Mouse (Mus musculus) midbrain, embryonic 11.5 days (tissue): ENCODE measurements around the gene Synj1. TPM values are rescaled to one million over a fixed set of nuclear protein-coding genes. Genes with fewer than 3 reads are reported as not detected.

Experiments used
- ATAC-seq: fragments of 200-750 bp; cut with Nextera tagmentation; 2 replicates; pipeline ENCODE4 v1.8.0; 2017; ENCODE audit warnings: moderate TSS enrichment, moderate library complexity; ENCODE audit not compliant: low FRiP score
- DNase-seq: peaks from one replicate; pipeline ENCODE4 v3.0.0; 2015; ENCODE audit warnings: low spot score; ENCODE audit errors: missing footprints
- H3K27ac ChIP-seq: fragments of 300-500 bp; sonication (generic); 2 replicates; pipeline ENCODE4 v1.5.1; 2014; ENCODE audit warnings: low read depth, low read length
- H3K27me3 ChIP-seq: fragments of 300-500 bp; sonication (generic); 2 replicates; pipeline ENCODE4 v1.6.1; 2014; ENCODE audit warnings: mild to moderate bottlenecking, low read length, moderate library complexity, mixed read lengths; ENCODE audit not compliant: control insufficient read depth, insufficient read depth
- H3K36me3 ChIP-seq: fragments of 300-500 bp; sonication (generic); 2 replicates; pipeline ENCODE4 v1.6.1; 2014; ENCODE audit warnings: mild to moderate bottlenecking, low read length, moderate library complexity, mixed read lengths; ENCODE audit not compliant: control insufficient read depth, insufficient read depth
- H3K4me1 ChIP-seq: fragments of 300-500 bp; sonication (generic); 2 replicates; pipeline ENCODE4 v1.6.1; 2014; ENCODE audit warnings: low read length; ENCODE audit not compliant: control insufficient read depth, insufficient read depth
- H3K4me2 ChIP-seq: fragments of 300-500 bp; sonication (generic); 2 replicates; pipeline ENCODE4 v1.6.1; 2014; ENCODE audit warnings: mild to moderate bottlenecking, moderate library complexity
- H3K4me3 ChIP-seq: fragments of 300-500 bp; sonication (generic); 2 replicates; pipeline ENCODE4 v1.5.1; 2014; ENCODE audit warnings: low read depth, low read length
- H3K9ac ChIP-seq: fragments of 300-500 bp; sonication (generic); 2 replicates; pipeline ENCODE4 v1.6.1; 2014; ENCODE audit warnings: low read length
- H3K9me3 ChIP-seq: fragments of 300-500 bp; sonication (generic); 2 replicates; pipeline ENCODE4 v1.6.1; 2016; ENCODE audit warnings: low read length; ENCODE audit not compliant: control insufficient read depth
- WGBS: fragments of 180-500 bp; shearing (Covaris S2); extraction: QIAGEN DNeasy Blood & Tissue Kit; methylation state at CpG from one replicate; pipeline ENCODE4 v1.1.7; 2014; 5-methylcytosine and 5-hydroxymethylcytosine counted together
- polyA plus RNA-seq: library from polyadenylated mRNA; unstranded; fragments of >200 nt; fragmentation: Nextera tagmentation; extraction: Ambion mirVana; gene quantifications from 2 replicates; pipeline ENCODE4 v1.2.1, GENCODE M21; 2014

Synj1 gene
- polyA plus RNA-seq, 1 experiment from 2014 or later, result 23.3 TPM

DNA sequence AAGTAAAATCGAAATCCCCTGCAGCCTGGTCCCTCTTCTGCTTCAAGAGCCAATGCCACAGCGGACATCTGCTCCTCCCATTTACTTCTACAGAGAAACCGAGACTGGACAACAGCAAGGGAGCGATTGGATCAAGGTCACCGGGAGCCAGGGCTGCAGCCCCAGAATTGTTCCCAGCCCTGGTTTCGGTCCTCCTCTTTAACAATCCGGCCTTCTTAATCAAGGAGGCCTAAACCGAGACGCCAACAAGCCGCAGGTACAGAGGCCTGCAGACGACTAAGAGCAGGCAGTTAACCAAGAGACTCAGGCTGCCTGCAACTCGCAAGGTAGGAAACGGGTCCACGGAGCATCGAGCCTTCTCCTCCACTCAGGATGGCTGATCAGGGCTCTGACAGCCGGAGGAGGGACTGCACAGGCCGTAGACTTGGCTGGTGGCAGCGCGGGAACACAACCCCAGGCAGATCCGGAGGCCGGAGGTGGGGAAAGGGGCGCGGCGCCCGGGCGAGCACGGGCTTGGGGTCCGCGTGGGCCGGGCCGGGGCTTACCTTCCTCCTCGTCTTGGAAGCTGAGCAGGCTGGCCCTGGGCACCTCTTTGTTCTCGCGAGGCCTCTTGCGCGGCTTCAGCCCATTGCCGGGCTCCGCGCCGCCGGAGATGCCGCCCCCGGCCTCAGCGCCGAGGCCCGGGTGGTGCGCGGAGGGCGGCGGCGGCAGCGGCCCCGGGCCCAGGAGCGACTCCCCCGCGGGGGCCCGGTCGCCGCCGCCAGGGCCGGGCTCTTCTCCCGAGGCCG is 32.5 kb upstream of the Synj1 start:
- H3K36me3 ChIP-seq, result 0 out of 2 replicates have a peak, but pooled peaks cover 2% of the 10 kb centered on the region
- peak overlapping the region; percentile 80 for H3K4me3 ChIP-seq
- DNase-seq, result peak; percentile 96
- H3K27ac ChIP-seq, result peak overlapping the region; percentile 94
- H3K4me2 ChIP-seq, result peak overlapping the region; percentile 73
- peaks cover 6% of the 10 kb centered on the region for H3K4me1 ChIP-seq
- peak overlapping the region; percentile 98 for H3K9ac ChIP-seq
- ATAC-seq, result peak; percentile 75
- H3K27me3 ChIP-seq, result no peaks in the 10 kb centered on the region
- H3K9me3 ChIP-seq, result no peaks in the 10 kb centered on the region
- under 1% methylated on average over 57 of the region's 63 CpGs for WGBS

DNA sequence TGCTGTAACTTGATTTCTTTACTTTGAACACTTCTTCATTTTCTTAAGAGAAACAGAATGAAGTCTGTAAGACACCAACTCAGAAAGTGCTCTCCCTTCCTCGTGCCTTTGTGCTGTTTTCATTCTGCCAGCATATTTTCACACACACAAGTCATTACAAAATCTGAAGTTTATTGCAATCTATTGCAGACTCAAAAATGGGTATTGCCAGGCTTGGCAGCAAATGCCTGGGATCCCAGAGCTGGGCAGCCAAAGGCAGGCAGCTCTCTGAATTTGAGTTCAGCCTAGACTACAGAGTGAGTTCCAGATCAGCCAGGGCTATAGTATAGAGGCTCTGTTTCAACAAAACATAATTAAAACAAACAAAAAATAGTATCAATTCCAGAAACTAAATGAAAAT is 31.5 kb upstream of the Synj1 start:
- Histone ChIP-seq H3K9ac (peak overlapping the region; percentile 40; the same call in 1 of the 2 replicates), H3K27me3 (no peaks in the 10 kb centered on the region), H3K36me3 (0 out of 2 replicates have a peak, but pooled peaks cover 2% of the 10 kb centered on the region), H3K4me1 (peaks cover 6% of the 10 kb centered on the region), H3K4me2 (peak overlapping the region; percentile 73), H3K4me3 (peak overlapping the region; percentile 13; the same call in 1 of the 2 replicates), H3K9me3 (no peaks in the 10 kb centered on the region), H3K27ac (no peak overlapping the region)
- ATAC-seq, result no peak
- DNase-seq, result no peak
- 67% methylated on average over 1 of the region's 1 CpGs for WGBS

DNA sequence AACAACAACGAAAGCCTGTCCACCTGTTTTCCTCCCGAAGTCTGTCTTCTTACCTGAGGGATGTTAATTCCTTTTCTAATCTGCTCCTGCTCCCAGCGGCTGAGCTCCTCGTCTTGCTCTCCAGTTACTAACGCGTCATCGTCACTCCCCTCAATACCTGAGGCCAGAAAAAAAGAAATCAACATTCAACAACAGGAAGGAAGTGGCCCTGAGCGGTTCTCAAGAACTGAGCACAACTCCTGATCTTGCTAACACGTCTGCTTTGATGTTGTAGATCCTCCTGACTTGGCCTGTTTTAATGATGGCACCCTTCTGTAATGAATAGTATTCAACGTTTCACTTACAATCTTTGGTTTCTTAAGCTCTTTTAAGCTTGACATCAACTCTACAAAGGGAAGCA is 24.8 kb upstream of the Synj1 start:
- 94% methylated on average over 10 of the region's 10 CpGs for WGBS
- Histone ChIP-seq H3K36me3 (peaks cover 26% of the 10 kb centered on the region; the same call in 1 of the 2 replicates), H3K4me3 (no peak overlapping the region), H3K9ac (no peak overlapping the region), H3K4me2 (no peak overlapping the region), H3K9me3 (no peaks in the 10 kb centered on the region), H3K27me3 (no peaks in the 10 kb centered on the region), H3K27ac (no peak overlapping the region), H3K4me1 (no peaks in the 10 kb centered on the region)
- ATAC-seq (no peak), DNase-seq (no peak)

DNA sequence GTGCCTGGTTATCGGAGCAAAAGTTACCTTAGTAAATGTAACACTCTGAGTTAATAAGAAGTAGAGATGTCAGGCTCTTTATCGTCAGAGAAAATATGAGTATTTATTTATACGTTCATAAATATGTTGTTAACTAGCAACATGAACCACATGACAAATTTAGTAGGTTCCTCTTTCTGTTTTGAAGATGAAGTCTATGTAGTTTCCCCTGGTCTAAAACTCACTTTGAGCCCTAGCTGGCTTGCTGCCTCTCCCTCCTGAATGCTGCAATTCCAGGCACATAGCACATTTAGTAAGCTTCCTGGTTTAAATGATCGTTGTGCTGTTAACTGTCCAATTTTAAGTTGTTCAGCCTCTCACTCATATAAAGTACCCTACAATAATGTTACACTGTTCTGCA is 19.6 kb upstream of the Synj1 start:
- no peaks in the 10 kb centered on the region for H3K27me3 ChIP-seq
- no peak overlapping the region for H3K4me2 ChIP-seq
- WGBS, result 92% methylated on average over 4 of the region's 4 CpGs
- no peak overlapping the region for H3K9ac ChIP-seq
- no peaks in the 10 kb centered on the region for H3K4me1 ChIP-seq
- ATAC-seq (no peak), DNase-seq (no peak)
- H3K36me3 ChIP-seq, result peaks cover 33% of the 10 kb centered on the region
- H3K27ac ChIP-seq, result no peak overlapping the region
- no peak overlapping the region for H3K4me3 ChIP-seq
- no peaks in the 10 kb centered on the region for H3K9me3 ChIP-seq

DNA sequence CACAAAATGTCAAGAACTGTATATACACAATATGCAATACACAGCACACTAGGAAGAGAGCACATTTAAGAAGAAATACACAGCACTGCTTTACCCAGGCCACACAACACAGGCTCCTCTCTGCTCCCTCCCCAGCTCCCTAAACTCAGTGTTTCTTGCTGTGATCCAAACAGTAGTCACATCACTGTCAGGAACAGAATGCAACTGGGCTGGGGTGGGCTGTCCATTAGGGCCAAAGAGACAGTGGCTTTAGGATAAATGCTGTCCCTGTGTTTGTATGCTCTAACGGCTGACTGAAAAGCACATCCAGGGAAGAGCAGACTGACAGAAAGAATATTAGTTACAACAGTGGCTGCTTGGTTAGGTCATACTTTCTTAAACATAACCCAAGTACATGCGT is 18.8 kb upstream of the Synj1 start:
- DNase-seq (peak; percentile 60), ATAC-seq (no peak)
- peaks cover 37% of the 10 kb centered on the region for H3K36me3 ChIP-seq
- H3K4me2 ChIP-seq, result no peak overlapping the region
- 90% methylated on average over 2 of the region's 2 CpGs for WGBS
- no peak overlapping the region for H3K27ac ChIP-seq
- H3K4me1 ChIP-seq, result no peaks in the 10 kb centered on the region
- no peak overlapping the region for H3K4me3 ChIP-seq
- H3K27me3 ChIP-seq, result no peaks in the 10 kb centered on the region
- H3K9me3 ChIP-seq, result no peaks in the 10 kb centered on the region
- H3K9ac ChIP-seq, result no peak overlapping the region

DNA sequence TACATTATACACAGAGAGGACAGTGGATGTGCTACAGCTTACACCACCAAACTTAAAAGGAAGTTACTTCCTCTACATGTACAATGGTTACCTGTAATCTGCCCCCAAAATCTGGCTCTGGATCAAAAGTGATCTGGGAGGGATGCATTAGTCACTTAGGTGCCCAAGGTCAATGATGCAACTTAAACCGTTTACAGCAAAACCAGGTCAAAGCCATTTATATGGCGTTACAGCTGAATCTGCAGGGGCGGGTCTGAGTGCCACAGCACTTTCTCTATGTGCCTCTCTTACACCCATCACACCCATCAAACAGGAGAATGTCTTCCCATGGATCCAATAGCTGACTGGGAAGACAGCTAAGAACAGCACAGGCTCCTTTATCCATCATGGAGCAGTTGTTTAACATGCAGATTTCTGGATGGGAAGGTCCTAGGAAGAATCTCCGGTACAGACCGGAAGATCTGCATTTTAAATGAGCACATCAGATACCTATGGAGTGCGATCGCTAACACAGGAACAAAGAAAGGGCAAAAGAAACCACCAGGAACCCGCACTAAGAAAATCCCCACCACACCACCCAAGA is 18.1 kb upstream of the Synj1 start:
- peak; percentile 80 for DNase-seq
- WGBS, result 94% methylated on average over 8 of the region's 8 CpGs
- no peaks in the 10 kb centered on the region for H3K27me3 ChIP-seq
- H3K4me2 ChIP-seq, result no peak overlapping the region
- H3K9ac ChIP-seq, result no peak overlapping the region
- H3K4me3 ChIP-seq, result no peak overlapping the region
- no peak overlapping the region for H3K27ac ChIP-seq
- H3K4me1 ChIP-seq, result no peaks in the 10 kb centered on the region
- H3K9me3 ChIP-seq, result no peaks in the 10 kb centered on the region
- H3K36me3 ChIP-seq, result peaks cover 40% of the 10 kb centered on the region
- ATAC-seq, result no peak

DNA sequence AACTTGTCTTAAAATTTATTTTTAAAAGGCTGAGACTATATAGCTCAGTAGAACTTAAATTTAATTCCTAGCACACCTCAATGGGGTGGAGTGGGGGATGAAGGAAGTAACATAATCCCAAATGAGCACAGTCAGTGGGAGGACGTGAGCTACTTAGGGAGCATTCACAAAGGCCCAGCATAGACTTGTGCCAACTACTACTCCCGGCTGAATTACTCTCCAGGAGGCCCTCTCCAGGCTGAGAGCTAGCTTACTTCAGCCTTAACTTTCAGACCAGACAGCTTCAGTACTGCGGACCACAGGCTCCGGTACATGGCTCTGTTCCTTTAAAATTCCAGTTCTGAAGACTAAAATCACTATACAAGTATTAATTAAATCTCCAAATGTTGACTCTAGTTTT is 15.2 kb upstream of the Synj1 start:
- H3K9ac ChIP-seq, result no peak overlapping the region
- 91% methylated on average over 4 of the region's 4 CpGs for WGBS
- DNase-seq (no peak), ATAC-seq (no peak)
- peaks cover 44% of the 10 kb centered on the region for H3K36me3 ChIP-seq
- no peaks in the 10 kb centered on the region for H3K9me3 ChIP-seq
- no peak overlapping the region for H3K4me3 ChIP-seq
- H3K4me2 ChIP-seq, result no peak overlapping the region
- no peaks in the 10 kb centered on the region for H3K27me3 ChIP-seq
- H3K4me1 ChIP-seq, result no peaks in the 10 kb centered on the region
- H3K27ac ChIP-seq, result no peak overlapping the region

DNA sequence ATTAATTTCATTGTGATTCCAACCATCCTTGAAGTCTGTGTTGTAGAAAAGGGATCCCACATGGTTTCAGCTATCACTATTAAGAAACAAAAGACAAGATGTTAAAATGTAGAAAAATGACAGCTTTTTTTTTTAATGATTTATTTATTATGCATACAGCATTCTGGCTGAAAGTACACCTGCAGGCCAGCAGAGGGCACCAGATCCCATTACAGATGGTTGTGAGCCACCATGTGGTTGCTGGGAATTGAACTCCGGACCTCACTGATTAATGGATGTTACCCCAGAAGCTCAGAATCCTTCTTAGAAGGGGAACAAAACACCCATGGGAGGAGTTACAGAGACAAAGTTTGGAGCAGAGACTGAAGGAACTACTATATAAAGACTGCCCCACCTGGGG is 12.3 kb upstream of the Synj1 start:
- ATAC-seq, result no peak
- H3K36me3 ChIP-seq, result peaks cover 45% of the 10 kb centered on the region
- no peaks in the 10 kb centered on the region for H3K4me1 ChIP-seq
- no peak overlapping the region for H3K9ac ChIP-seq
- 91% methylated on average over 1 of the region's 1 CpGs for WGBS
- DNase-seq, result no peak
- H3K9me3 ChIP-seq, result no peaks in the 10 kb centered on the region
- no peak overlapping the region for H3K4me2 ChIP-seq
- H3K27me3 ChIP-seq, result no peaks in the 10 kb centered on the region
- H3K4me3 ChIP-seq, result no peak overlapping the region
- H3K27ac ChIP-seq, result no peak overlapping the region

DNA sequence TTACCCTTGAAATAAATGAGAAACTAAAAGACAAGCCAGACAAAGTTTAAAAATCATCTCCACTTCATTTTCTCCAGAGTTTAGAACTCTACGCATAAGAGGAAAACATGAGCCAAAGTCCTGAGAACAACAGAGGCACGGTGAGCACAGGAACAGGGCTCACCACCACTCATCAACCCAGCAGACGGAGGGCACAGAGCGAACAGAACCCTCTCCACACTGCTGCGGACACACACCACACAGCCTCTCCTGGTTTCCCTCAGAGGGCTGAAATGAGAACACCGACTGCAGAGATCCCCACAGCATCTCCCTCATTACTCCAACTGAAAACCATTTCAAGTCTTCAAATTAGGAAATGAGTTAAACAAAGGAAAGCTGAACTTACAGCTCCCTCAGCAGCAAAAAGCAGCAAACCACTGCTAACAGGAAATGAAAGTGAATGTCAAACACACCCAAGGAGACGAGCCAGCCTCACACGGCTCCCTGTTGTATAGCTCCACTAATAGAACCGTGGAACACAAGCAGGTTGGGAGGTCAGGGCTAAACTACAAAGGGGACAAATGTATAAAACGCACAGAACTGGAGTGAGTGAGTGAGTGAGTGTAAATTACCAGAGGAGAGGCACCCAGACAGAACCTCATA is 9.9 kb upstream of the Synj1 start:
- Histone ChIP-seq H3K36me3 (peaks cover 39% of the 10 kb centered on the region), H3K27ac (no peak overlapping the region), H3K4me2 (no peak overlapping the region), H3K4me1 (no peaks in the 10 kb centered on the region), H3K9ac (no peak overlapping the region), H3K4me3 (no peak overlapping the region), H3K27me3 (no peaks in the 10 kb centered on the region), H3K9me3 (no peaks in the 10 kb centered on the region)
- 93% methylated on average over 10 of the region's 10 CpGs for WGBS
- ATAC-seq (no peak), DNase-seq (no peak)
